Mouse (Mus musculus) MEL-GATA-1-ER (cell line): Measurements from ENCODE around the gene 1700019A02Rik.

Experiments
- DNase-seq: peaks from one replicate; pipeline ENCODE4 v3.0.0-alpha.2; 2012; ENCODE audit warnings: low read depth; ENCODE audit errors: extremely low read depth

1700019A02Rik gene

GRCm38 (mm10) chr1:53187536-53187935, at the start of gene 1700019A02Rik:
Gene 1700019A02Rik (minus strand): TSS chr1:53187636.
- DNase-seq, result no peak

GRCm38 (mm10) chr1:53226063-53226462, 38.6 kb upstream of the 1700019A02Rik start:
- DNase-seq, result no peak

GRCm38 (mm10) chr1:53225616-53226015, 38.2 kb upstream of the 1700019A02Rik start:
- no peak for DNase-seq

GRCm38 (mm10) chr1:53224775-53225174, 37.3 kb upstream of the 1700019A02Rik start:
- DNase-seq, result no peak

- DNase-seq, result no peak
Observed at GRCm38 (mm10) chr1:53210136-53210535, 22.7 kb upstream of the 1700019A02Rik start.

- DNase-seq, result no peak
Observed at GRCm38 (mm10) chr1:53203902-53204301, 16.5 kb upstream of the 1700019A02Rik start.

GRCm38 (mm10) chr1:53201630-53202199, 14.3 kb upstream of the 1700019A02Rik start:
- no peak for DNase-seq

GRCm38 (mm10) chr1:53194536-53194935, 7.1 kb upstream of the 1700019A02Rik start:
- no peak for DNase-seq

GRCm38 (mm10) chr1:53191234-53191633, 3.8 kb upstream of the 1700019A02Rik start:
- DNase-seq, result no peak

- DNase-seq, result no peak
Observed at GRCm38 (mm10) chr1:53189620-53190019, 2.2 kb upstream of the 1700019A02Rik start.

GRCm38 (mm10) chr1:53186301-53186700, 1.1 kb downstream of the 1700019A02Rik start:
- DNase-seq, result no peak

GRCm38 (mm10) chr1:53157715-53158114, 29.7 kb downstream of the 1700019A02Rik start:
- no peak for DNase-seq

GRCm38 (mm10) chr1:53123066-53123465, 64.4 kb downstream of the 1700019A02Rik start:
- no peak for DNase-seq

GRCm38 (mm10) chr1:53110561-53110960, 76.9 kb downstream of the 1700019A02Rik start:
- no peak for DNase-seq
